52 mouse cellular contexts compared by ENCODE assay signal in genomic region chr16:58589444-58589843, GRCm38 (mm10). TPM values are rescaled to one million over a fixed set of nuclear protein-coding genes. Genes with fewer than 3 reads are reported as not detected.
"Had no signal": no experiment of that assay in that cellular context is flagged by ENCODE, and none has a peak within 500 bp of the region (broad histone marks: within the 10 kb centered on the region; RNA-seq: fewer than 3 reads in every experiment).

No protein-coding gene starts in this region.

- H3K9ac ChIP-seq: heart, embryonic 12.5 days; heart, embryonic 13.5 days; heart, embryonic 15.5 days; hindbrain, embryonic 12.5 days; hindbrain, embryonic 13.5 days; hindbrain, embryonic 14.5 days; hindbrain, embryonic 15.5 days; intestine, embryonic 15.5 days; kidney, embryonic 15.5 days had no signal

- H3K4me3 ChIP-seq: heart, embryonic 10.5 days; heart, embryonic 12.5 days; heart, embryonic 13.5 days; heart, embryonic 15.5 days; hindbrain, embryonic 10.5 days; hindbrain, embryonic 12.5 days; hindbrain, embryonic 13.5 days; hindbrain, embryonic 15.5 days; intestine, embryonic 15.5 days; kidney, embryonic 15.5 days; layer of hippocampus, adult 2 months; left cerebral cortex, adult 2 months had no signal

- H3K27me3 ChIP-seq: heart, embryonic 12.5 days; heart, embryonic 13.5 days; heart, embryonic 15.5 days; hindbrain, embryonic 12.5 days; hindbrain, embryonic 13.5 days; hindbrain, embryonic 15.5 days; intestine, embryonic 15.5 days; kidney, embryonic 15.5 days had no signal

- H3K4me1 ChIP-seq: heart, embryonic 10.5 days; heart, embryonic 12.5 days; heart, embryonic 13.5 days; heart, embryonic 15.5 days; hindbrain, embryonic 10.5 days; hindbrain, embryonic 12.5 days; hindbrain, embryonic 13.5 days; hindbrain, embryonic 15.5 days; intestine, embryonic 15.5 days; kidney, embryonic 15.5 days had no signal

- H3K4me2 ChIP-seq: heart, embryonic 11.5 days; heart, embryonic 12.5 days; heart, embryonic 13.5 days; heart, embryonic 15.5 days; hindbrain, embryonic 12.5 days; hindbrain, embryonic 13.5 days; hindbrain, embryonic 14.5 days; hindbrain, embryonic 15.5 days; intestine, embryonic 15.5 days; kidney, embryonic 15.5 days had no signal

- DNase-seq: heart, postnatal 10 days; heart, postnatal 14 days; heart, postnatal 36 days; heart, postnatal 4 days; kidney, adult 11 months; kidney, adult 18-20 months; kidney, adult 2 months; kidney, adult 8-10 months; kidney, adult 9 months; kidney, postnatal 10 days; kidney, postnatal 14 days; kidney, postnatal 25 days; kidney, postnatal 36 days; kidney, postnatal 4 days; layer of hippocampus, adult 9-11 months; layer of hippocampus, postnatal 36 days had no signal

- H3K9me3 ChIP-seq: heart, embryonic 10.5 days; heart, embryonic 12.5 days; heart, embryonic 15.5 days; hindbrain, embryonic 10.5 days; hindbrain, embryonic 12.5 days; hindbrain, embryonic 13.5 days; intestine, embryonic 15.5 days had no signal

- H3K36me3 ChIP-seq: heart, embryonic 10.5 days; heart, embryonic 12.5 days; heart, embryonic 13.5 days; heart, embryonic 15.5 days; hindbrain, embryonic 10.5 days; hindbrain, embryonic 12.5 days; hindbrain, embryonic 13.5 days; hindbrain, embryonic 15.5 days; intestine, embryonic 15.5 days; kidney, embryonic 15.5 days had no signal

- H3K27ac ChIP-seq: heart, embryonic 10.5 days; heart, embryonic 13.5 days; heart, embryonic 15.5 days; hindbrain, embryonic 10.5 days; hindbrain, embryonic 12.5 days; hindbrain, embryonic 13.5 days; hindbrain, embryonic 14.5 days; hindbrain, embryonic 15.5 days; hindbrain, postnatal 0 days; intestine, embryonic 15.5 days; kidney, embryonic 15.5 days; kidney, postnatal 0 days; layer of hippocampus, adult 2 months; left cerebral cortex, adult 2 months had no signal

RNA-seq across cellular contexts. Expression of gene Gm813, which starts 27.3 kb away (rescaled TPM):
- total RNA-seq: heart, postnatal 10 days; heart, postnatal 14 days; heart, postnatal 25 days; heart, postnatal 36 days; heart, postnatal 4 days; hematopoietic stem cell, adult 5-6 weeks; hindbrain, postnatal 0 days; layer of hippocampus, adult 18-20 months; layer of hippocampus, adult 2 months; layer of hippocampus, adult 8-10 months; layer of hippocampus, postnatal 10 days; layer of hippocampus, postnatal 14 days; layer of hippocampus, postnatal 25 days; layer of hippocampus, postnatal 36 days; left cerebral cortex, adult 2 months; left cerebral cortex, adult 8-10 months had no signal
- polyA plus RNA-seq: heart, embryonic 10.5 days; heart, embryonic 11.5 days; heart, embryonic 12.5 days; heart, embryonic 13.5 days; heart, embryonic 14.5 days; heart, embryonic 15.5 days; heart, embryonic 16.5 days; heart, postnatal 0 days; hindbrain, embryonic 10.5 days; hindbrain, embryonic 11.5 days; hindbrain, embryonic 12.5 days; hindbrain, embryonic 13.5 days; hindbrain, embryonic 14.5 days; hindbrain, embryonic 15.5 days; hindbrain, embryonic 16.5 days; hindbrain, postnatal 0 days; inflammation-experienced regulatory T-cells, adult 6 months; intestine, embryonic 14.5 days; intestine, embryonic 15.5 days; intestine, embryonic 16.5 days; intestine, postnatal 0 days; kidney, adult 2 months; kidney, embryonic 14.5 days; kidney, embryonic 15.5 days; kidney, embryonic 16.5 days; kidney, postnatal 0 days; large intestine, adult 2 months had no signal

RNA-seq across cellular contexts. Expression of gene E330017A01Rik, which starts 49.1 kb away (rescaled TPM):
- total RNA-seq: heart, postnatal 10 days; heart, postnatal 14 days; heart, postnatal 25 days; heart, postnatal 36 days; heart, postnatal 4 days; hematopoietic stem cell, adult 5-6 weeks; hindbrain, postnatal 0 days; layer of hippocampus, adult 18-20 months; layer of hippocampus, adult 2 months; layer of hippocampus, adult 8-10 months; layer of hippocampus, postnatal 10 days; layer of hippocampus, postnatal 14 days; layer of hippocampus, postnatal 25 days; layer of hippocampus, postnatal 36 days; left cerebral cortex, adult 2 months; left cerebral cortex, adult 8-10 months had no signal
- polyA plus RNA-seq: heart, embryonic 10.5 days; heart, embryonic 11.5 days; heart, embryonic 12.5 days; heart, embryonic 13.5 days; heart, embryonic 14.5 days; heart, embryonic 15.5 days; heart, embryonic 16.5 days; heart, postnatal 0 days; hindbrain, embryonic 10.5 days; hindbrain, embryonic 11.5 days; hindbrain, embryonic 12.5 days; hindbrain, embryonic 13.5 days; hindbrain, embryonic 14.5 days; hindbrain, embryonic 16.5 days; hindbrain, postnatal 0 days; inflammation-experienced regulatory T-cells, adult 6 months; intestine, embryonic 14.5 days; intestine, embryonic 15.5 days; intestine, embryonic 16.5 days; intestine, postnatal 0 days; kidney, adult 2 months; kidney, embryonic 15.5 days; kidney, embryonic 16.5 days; kidney, postnatal 0 days; large intestine, adult 2 months had no signal
